Mouse (Mus musculus): Measurements from ENCODE around the gene Sectm1b. TPM values are rescaled to one million over a fixed set of nuclear protein-coding genes. Genes with fewer than 3 reads are reported as not detected.

Gene Sectm1b
- polyA plus RNA-seq, 1 experiment from 2014 or later = 0.32 TPM

- no peak overlapping the region for H3K4me2 ChIP-seq (replicated peaks; ENCODE audit: low read depth, low read length)
- H3K9me3 ChIP-seq (ENCODE audit: control insufficient read depth, low read depth, low read length) = no peaks in the 10 kb centered on the region
- H3K27ac ChIP-seq (ENCODE audit: low read length) = no peak overlapping the region
- H3K36me3 ChIP-seq (ENCODE audit: control insufficient read depth, insufficient read depth, low read length) = no peaks in the 10 kb centered on the region
- H3K9ac ChIP-seq (replicated peaks; ENCODE audit: low read depth, low read length) = no peak overlapping the region
- no peaks in the 10 kb centered on the region for H3K4me1 ChIP-seq (ENCODE audit: control insufficient read depth, insufficient read depth, low read length)
- 86% methylated on average over 11 of the region's 11 CpGs for WGBS
- H3K4me3 ChIP-seq (ENCODE audit: low read depth, low read length) = no peak overlapping the region
- no peak for ATAC-seq (ENCODE audit: insufficient number of reproducible peaks, insufficient read depth, low FRiP score, low read depth)
- H3K27me3 ChIP-seq (ENCODE audit: control insufficient read depth, insufficient read depth, low read length) = no peaks in the 10 kb centered on the region
Measured at GRCm38 (mm10) chr11:121038366-121039240, 24.8 kb downstream of the Sectm1b start.

DNA sequence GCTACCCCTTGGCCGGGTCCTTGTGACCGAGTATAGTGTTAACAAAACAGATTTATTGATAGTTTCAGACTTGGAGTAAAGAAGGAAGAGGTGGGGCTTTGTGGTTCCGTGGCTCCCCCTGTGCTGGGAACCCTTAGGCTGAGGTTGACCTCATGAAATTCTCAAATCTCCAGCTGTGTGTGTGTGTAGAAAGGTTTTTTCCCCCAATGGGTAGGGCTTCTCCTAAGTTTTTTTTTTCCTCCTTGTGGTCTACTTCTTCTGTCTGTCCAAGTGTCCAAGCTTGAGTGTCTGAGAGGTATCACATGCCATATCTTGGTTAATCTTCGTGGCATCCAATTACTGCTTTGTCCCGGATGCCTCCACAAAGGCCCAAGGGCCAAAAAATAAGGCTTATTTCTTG lies 30.3 kb downstream of the Sectm1b start:
- H3K4me3 ChIP-seq (ENCODE audit: low read depth, low read length) = no peak overlapping the region
- no peak overlapping the region for H3K9ac ChIP-seq (replicated peaks; ENCODE audit: low read depth, low read length)
- H3K27ac ChIP-seq (ENCODE audit: low read length) = no peak overlapping the region
- no peaks in the 10 kb centered on the region for H3K36me3 ChIP-seq (ENCODE audit: control insufficient read depth, insufficient read depth, low read length)
- 77% methylated on average over 5 of the region's 5 CpGs for WGBS
- no peak for ATAC-seq (ENCODE audit: insufficient number of reproducible peaks, insufficient read depth, low FRiP score, low read depth)
- no peaks in the 10 kb centered on the region for H3K9me3 ChIP-seq (ENCODE audit: control insufficient read depth, low read depth, low read length)
- H3K4me2 ChIP-seq (replicated peaks; ENCODE audit: low read depth, low read length) = no peak overlapping the region
- no peaks in the 10 kb centered on the region for H3K27me3 ChIP-seq (ENCODE audit: control insufficient read depth, insufficient read depth, low read length)
- no peaks in the 10 kb centered on the region for H3K4me1 ChIP-seq (ENCODE audit: control insufficient read depth, insufficient read depth, low read length)

DNA sequence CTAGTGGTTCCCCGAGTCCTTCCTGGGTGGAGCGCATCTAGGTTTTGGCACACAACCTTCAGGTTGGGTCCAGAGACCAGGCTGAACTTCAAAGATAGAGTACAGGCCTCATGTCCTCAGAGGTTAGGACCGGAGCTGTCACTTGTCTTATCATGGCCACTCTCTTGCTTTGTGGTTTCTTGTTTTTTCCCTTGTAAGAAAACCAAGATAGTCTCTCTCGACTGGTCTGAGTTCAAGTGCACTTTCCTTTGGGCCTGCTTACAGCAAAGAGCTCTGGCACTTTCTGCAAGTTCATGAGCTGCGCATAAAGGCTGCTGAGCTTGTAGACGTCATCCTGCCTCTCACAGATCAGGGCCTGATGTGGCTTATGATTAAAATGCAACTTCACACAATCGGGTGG lies 36.1 kb downstream of the Sectm1b start:
- no peak overlapping the region for H3K4me2 ChIP-seq (replicated peaks; ENCODE audit: low read depth, low read length)
- no peak overlapping the region for H3K27ac ChIP-seq (ENCODE audit: low read length)
- H3K27me3 ChIP-seq (ENCODE audit: control insufficient read depth, insufficient read depth, low read length) = no peaks in the 10 kb centered on the region
- no peak overlapping the region for H3K9ac ChIP-seq (replicated peaks; ENCODE audit: low read depth, low read length)
- H3K9me3 ChIP-seq (ENCODE audit: control insufficient read depth, low read depth, low read length) = no peaks in the 10 kb centered on the region
- ATAC-seq (ENCODE audit: insufficient number of reproducible peaks, insufficient read depth, low FRiP score, low read depth) = no peak
- H3K36me3 ChIP-seq (ENCODE audit: control insufficient read depth, insufficient read depth, low read length) = no peaks in the 10 kb centered on the region
- WGBS = 86% methylated on average over 7 of the region's 7 CpGs
- no peak overlapping the region for H3K4me3 ChIP-seq (ENCODE audit: low read depth, low read length)
- H3K4me1 ChIP-seq (ENCODE audit: control insufficient read depth, insufficient read depth, low read length) = no peaks in the 10 kb centered on the region

- ATAC-seq (ENCODE audit: insufficient number of reproducible peaks, insufficient read depth, low FRiP score, low read depth) = no peak
- H3K27ac ChIP-seq (ENCODE audit: low read length) = no peak overlapping the region
- no peaks in the 10 kb centered on the region for H3K9me3 ChIP-seq (ENCODE audit: control insufficient read depth, low read depth, low read length)
- H3K4me2 ChIP-seq (replicated peaks; ENCODE audit: low read depth, low read length) = no peak overlapping the region
- no peak overlapping the region for H3K9ac ChIP-seq (replicated peaks; ENCODE audit: low read depth, low read length)
- no peaks in the 10 kb centered on the region for H3K36me3 ChIP-seq (ENCODE audit: control insufficient read depth, insufficient read depth, low read length)
- no peak overlapping the region for H3K4me3 ChIP-seq (ENCODE audit: low read depth, low read length)
- H3K4me1 ChIP-seq (ENCODE audit: control insufficient read depth, insufficient read depth, low read length) = no peaks in the 10 kb centered on the region
- H3K27me3 ChIP-seq (ENCODE audit: control insufficient read depth, insufficient read depth, low read length) = no peaks in the 10 kb centered on the region
- 69% methylated on average over 6 of the region's 6 CpGs for WGBS
Measured at GRCm38 (mm10) chr11:121024163-121024562, 39.2 kb downstream of the Sectm1b start.

DNA sequence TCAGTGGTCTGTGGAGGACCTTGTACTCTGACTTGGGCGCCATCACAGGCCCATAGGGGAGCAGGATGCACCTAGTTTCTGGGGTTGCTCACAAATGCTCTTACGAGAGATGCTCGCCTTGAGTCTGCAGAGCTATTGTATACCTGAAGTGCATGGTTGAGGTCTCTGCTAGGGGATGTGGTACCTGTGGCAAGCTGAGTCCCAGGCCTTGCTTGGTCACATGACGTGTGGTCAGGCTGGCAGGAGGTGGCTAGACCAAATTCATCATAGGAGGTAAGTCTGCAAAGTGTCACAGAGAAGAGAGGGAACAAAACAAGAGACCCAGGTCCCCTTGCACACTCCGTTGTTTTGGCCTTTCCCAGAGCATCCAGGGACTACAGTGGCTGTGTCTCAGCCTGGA lies 43.9 kb downstream of the Sectm1b start:
- Histone ChIP-seq H3K4me2 (replicated peaks; ENCODE audit: low read depth, low read length) (no peak overlapping the region), H3K9me3 (ENCODE audit: control insufficient read depth, low read depth, low read length) (no peaks in the 10 kb centered on the region), H3K9ac (replicated peaks; ENCODE audit: low read depth, low read length) (no peak overlapping the region), H3K4me3 (ENCODE audit: low read depth, low read length) (no peak overlapping the region), H3K27me3 (ENCODE audit: control insufficient read depth, insufficient read depth, low read length) (no peaks in the 10 kb centered on the region), H3K36me3 (ENCODE audit: control insufficient read depth, insufficient read depth, low read length) (no peaks in the 10 kb centered on the region), H3K27ac (ENCODE audit: low read length) (no peak overlapping the region), H3K4me1 (ENCODE audit: control insufficient read depth, insufficient read depth, low read length) (no peaks in the 10 kb centered on the region)
- 79% methylated on average over 5 of the region's 5 CpGs for WGBS
- no peak for ATAC-seq (ENCODE audit: insufficient number of reproducible peaks, insufficient read depth, low FRiP score, low read depth)

DNA sequence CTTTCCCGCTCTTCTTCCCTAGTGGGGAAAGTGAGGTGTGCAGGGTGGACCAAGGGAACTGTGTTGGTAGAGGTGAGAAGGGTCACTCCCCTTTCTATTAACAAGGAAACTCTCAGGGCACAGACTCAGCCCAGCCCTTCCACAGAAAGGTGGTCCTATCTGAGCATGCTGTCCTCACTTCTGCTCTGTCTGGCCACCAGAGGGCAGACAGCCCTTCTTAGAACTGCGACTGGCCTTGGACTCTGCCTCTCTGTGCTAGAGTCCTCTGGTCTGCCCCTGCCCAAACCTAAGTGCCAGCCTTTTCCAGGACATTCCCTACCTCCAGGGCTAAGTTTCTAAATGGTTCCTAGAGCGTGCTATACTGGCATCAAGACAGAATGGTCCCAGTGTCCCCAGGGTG lies 45.7 kb downstream of the Sectm1b start:
- no peak overlapping the region for H3K4me3 ChIP-seq (ENCODE audit: low read depth, low read length)
- H3K4me2 ChIP-seq (replicated peaks; ENCODE audit: low read depth, low read length) = no peak overlapping the region
- no peaks in the 10 kb centered on the region for H3K36me3 ChIP-seq (ENCODE audit: control insufficient read depth, insufficient read depth, low read length)
- peak; percentile 82; the same call in 1 of the 2 replicates for ATAC-seq (ENCODE audit: insufficient number of reproducible peaks, insufficient read depth, low FRiP score, low read depth)
- no peaks in the 10 kb centered on the region for H3K9me3 ChIP-seq (ENCODE audit: control insufficient read depth, low read depth, low read length)
- no peaks in the 10 kb centered on the region for H3K27me3 ChIP-seq (ENCODE audit: control insufficient read depth, insufficient read depth, low read length)
- no peak overlapping the region for H3K9ac ChIP-seq (replicated peaks; ENCODE audit: low read depth, low read length)
- 41% methylated on average over 3 of the region's 3 CpGs for WGBS
- H3K4me1 ChIP-seq (ENCODE audit: control insufficient read depth, insufficient read depth, low read length) = no peaks in the 10 kb centered on the region
- H3K27ac ChIP-seq (ENCODE audit: low read length) = no peak overlapping the region

DNA sequence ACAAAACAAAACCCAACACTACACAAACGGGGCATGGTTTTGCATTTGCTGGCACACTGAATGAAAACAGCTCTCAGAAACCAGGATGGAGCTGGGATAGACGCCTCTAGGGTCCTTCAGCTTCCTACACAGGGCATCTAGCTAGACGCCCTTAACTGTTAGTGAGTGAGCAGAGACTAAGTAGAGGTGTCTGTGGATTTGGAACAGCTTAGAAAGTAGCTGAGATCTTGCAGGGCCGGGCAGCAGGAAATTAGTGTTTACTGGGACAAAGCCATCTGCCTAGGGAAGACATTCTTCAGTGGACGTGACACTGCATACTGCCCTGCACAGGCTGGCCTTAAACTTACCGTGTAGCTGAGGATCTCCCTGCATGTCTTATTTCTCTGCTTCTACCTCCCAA lies 47.9 kb downstream of the Sectm1b start:
- Histone ChIP-seq H3K4me3 (ENCODE audit: low read depth, low read length) (no peak overlapping the region), H3K4me2 (replicated peaks; ENCODE audit: low read depth, low read length) (no peak overlapping the region), H3K27ac (ENCODE audit: low read length) (no peak overlapping the region), H3K9ac (replicated peaks; ENCODE audit: low read depth, low read length) (no peak overlapping the region), H3K36me3 (ENCODE audit: control insufficient read depth, insufficient read depth, low read length) (no peaks in the 10 kb centered on the region), H3K9me3 (ENCODE audit: control insufficient read depth, low read depth, low read length) (no peaks in the 10 kb centered on the region), H3K27me3 (ENCODE audit: control insufficient read depth, insufficient read depth, low read length) (no peaks in the 10 kb centered on the region), H3K4me1 (ENCODE audit: control insufficient read depth, insufficient read depth, low read length) (no peaks in the 10 kb centered on the region)
- no peak for ATAC-seq (ENCODE audit: insufficient number of reproducible peaks, insufficient read depth, low FRiP score, low read depth)
- WGBS = 35% methylated on average over 6 of the region's 6 CpGs

DNA sequence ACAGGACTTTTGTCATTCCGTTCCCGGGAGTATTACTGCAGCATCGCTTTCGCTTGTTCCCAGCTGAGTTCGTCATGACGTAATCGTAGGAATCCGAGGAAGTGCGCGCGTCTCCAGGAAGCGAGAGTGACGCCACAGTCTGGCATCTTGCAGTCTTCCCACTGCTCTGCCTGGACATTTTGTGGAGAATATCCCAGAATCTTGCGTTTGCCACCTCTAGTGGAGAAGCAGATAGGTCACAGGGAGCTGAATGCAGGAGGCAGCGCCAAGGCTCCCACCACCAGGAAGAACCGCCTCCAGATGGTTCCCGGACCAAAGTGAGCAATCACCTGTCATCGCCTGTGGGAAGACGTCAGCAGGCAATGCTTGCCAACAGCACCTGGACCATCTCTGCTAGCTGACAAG lies 48.5 kb downstream of the Sectm1b start:
- H3K9ac ChIP-seq (replicated peaks; ENCODE audit: low read depth, low read length) = no peak overlapping the region
- no peaks in the 10 kb centered on the region for H3K4me1 ChIP-seq (ENCODE audit: control insufficient read depth, insufficient read depth, low read length)
- WGBS = 41% methylated on average over 19 of the region's 19 CpGs
- H3K36me3 ChIP-seq (ENCODE audit: control insufficient read depth, insufficient read depth, low read length) = no peaks in the 10 kb centered on the region
- 0 out of 2 replicates have a peak, but pooled peaks have one; percentile 33 for ATAC-seq (ENCODE audit: insufficient number of reproducible peaks, insufficient read depth, low FRiP score, low read depth)
- no peaks in the 10 kb centered on the region for H3K27me3 ChIP-seq (ENCODE audit: control insufficient read depth, insufficient read depth, low read length)
- no peak overlapping the region for H3K27ac ChIP-seq (ENCODE audit: low read length)
- peak overlapping the region; percentile 36 for H3K4me2 ChIP-seq (replicated peaks; ENCODE audit: low read depth, low read length)
- no peaks in the 10 kb centered on the region for H3K9me3 ChIP-seq (ENCODE audit: control insufficient read depth, low read depth, low read length)
- no peak overlapping the region for H3K4me3 ChIP-seq (ENCODE audit: low read depth, low read length)

GRCm38 (mm10) chr11:121013656-121014055 lies 49.7 kb downstream of the Sectm1b start:
- ATAC-seq (ENCODE audit: insufficient number of reproducible peaks, insufficient read depth, low FRiP score, low read depth) = no peak
- H3K9me3 ChIP-seq (ENCODE audit: control insufficient read depth, low read depth, low read length) = no peaks in the 10 kb centered on the region

More at GRCm38 (mm10) chr11:121013656-121014055, 49.7 kb downstream of the Sectm1b start:
- Histone ChIP-seq H3K4me1 (ENCODE audit: control insufficient read depth, insufficient read depth, low read length) (no peaks in the 10 kb centered on the region), H3K36me3 (ENCODE audit: control insufficient read depth, insufficient read depth, low read length) (no peaks in the 10 kb centered on the region), H3K4me3 (ENCODE audit: low read depth, low read length) (no peak overlapping the region), H3K4me2 (replicated peaks; ENCODE audit: low read depth, low read length) (no peak overlapping the region), H3K27me3 (ENCODE audit: control insufficient read depth, insufficient read depth, low read length) (no peaks in the 10 kb centered on the region), H3K27ac (ENCODE audit: low read length) (no peak overlapping the region), H3K9ac (replicated peaks; ENCODE audit: low read depth, low read length) (no peak overlapping the region)
- 81% methylated on average over 7 of the region's 7 CpGs for WGBS
